Mouse (Mus musculus) erythroblast, embryonic 14.5 days (primary cell): Measurements from ENCODE around the gene Pi4k2b.

Source experiments
- GATA1 ChIP-seq: IDR thresholded peaks from 2 replicates; pipeline ENCODE4 v1.6.1; 2012; ENCODE audit warnings: low read length, inconsistent platforms, mixed read lengths
- TAL1 ChIP-seq: IDR thresholded peaks from 3 replicates; pipeline ENCODE4 v1.6.1; 2012; ENCODE audit warnings: low read length, inconsistent platforms, mixed read lengths

- TF ChIP-seq TAL1 (no peak), GATA1 (no peak)
These were observed 20.4 kb upstream of the Pi4k2b start for GRCm38 (mm10) chr5:52721003-52721402.
